Mouse (Mus musculus): ENCODE data around the gene Trim56.

DNA sequence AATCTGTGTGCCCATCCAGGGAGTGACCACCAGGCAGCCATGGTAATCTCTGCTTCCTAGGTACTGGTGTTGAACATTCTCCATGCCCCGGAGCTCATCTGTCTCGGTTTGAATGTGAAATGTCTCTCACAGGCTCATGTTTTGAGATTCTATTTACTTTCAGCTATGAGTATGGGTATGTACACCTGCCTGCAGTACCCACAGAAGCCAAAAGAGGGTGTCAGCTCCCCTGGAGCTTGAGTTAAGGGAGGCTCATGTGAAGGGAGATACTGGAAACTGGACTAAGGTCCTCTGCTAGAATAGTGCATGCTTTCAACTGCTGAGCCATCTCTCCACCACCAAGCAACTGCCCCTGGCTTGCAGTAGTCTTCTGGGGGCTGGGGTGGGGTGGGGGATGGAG, 12.0 kb downstream of the Trim56 start:
- TF ChIP-seq POLR2A (IDR thresholded peaks at IDR 0.05; ENCODE audit: control insufficient read depth, extremely low read depth, insufficient read depth, low read length, poor library complexity) = no peak
- no peak for TF ChIP-seq CTCF (IDR thresholded peaks at IDR 0.05; ENCODE audit: borderline replicate concordance, control insufficient read depth, extremely low read depth, insufficient read depth, low read length, poor library complexity)
